Mouse (Mus musculus) MEL (cell line): ENCODE measurements around the gene Lamp5. TPM values are rescaled to one million over a fixed set of nuclear protein-coding genes. Genes with fewer than 3 reads are reported as not detected.

Experiments
- DNase-seq: peaks from one replicate; pipeline ENCODE4 v3.0.0; 2011; ENCODE audit warnings: low read depth, low spot score
- H3K27ac ChIP-seq: 2 replicates; pipeline ENCODE4 v1.5.1; 2012; ENCODE audit warnings: low read depth, mild to moderate bottlenecking, control low read depth, low read length, moderate library complexity; ENCODE audit not compliant: control insufficient read depth
- H3K27me3 ChIP-seq, 2 experiments: fragments of 150-350 bp in 1 of 2; sonication (generic) in 1 of 2; 2 replicates each; pipeline ENCODE4 v1.6.1; 2012; ENCODE audit warnings: low read length in 2 of 2, mild to moderate bottlenecking in 2 of 2, improper control_type of control experiment in 1 of 2, moderate library complexity in 1 of 2; ENCODE audit not compliant: insufficient read depth in 2 of 2, control insufficient read depth in 1 of 2
- H3K36me3 ChIP-seq, 2 experiments: 2 replicates each; pipeline ENCODE4 v1.6.1; 2012 to 2014; ENCODE audit warnings: low read length in 2 of 2, improper control_type of control experiment in 1 of 2, inconsistent platforms in 1 of 2, mild to moderate bottlenecking in 1 of 2; ENCODE audit not compliant: insufficient read depth in 2 of 2, control insufficient read depth in 1 of 2
- H3K4me1 ChIP-seq, 2 experiments: fragments of 150-350 bp in 1 of 2; sonication (generic) in 1 of 2; 2 replicates each; pipeline ENCODE4 v1.6.1; 2012; ENCODE audit warnings: low read length in 2 of 2, improper control_type of control experiment in 1 of 2, mild to moderate bottlenecking in 1 of 2; ENCODE audit not compliant: insufficient read depth in 2 of 2, control insufficient read depth in 1 of 2
- H3K4me3 ChIP-seq, 2 experiments: fragments of 150-350 bp in 1 of 2; sonication (generic) in 1 of 2; 2 replicates each; pipeline ENCODE4 v1.5.1; 2012; ENCODE audit warnings: low read depth in 2 of 2, low read length in 2 of 2, mild to moderate bottlenecking in 2 of 2, moderate library complexity in 2 of 2, control low read depth in 1 of 2, improper control_type of control experiment in 1 of 2; ENCODE audit not compliant: control insufficient read depth in 1 of 2, insufficient read depth in 1 of 2
- H3K79me2 ChIP-seq: 2 replicates; pipeline ENCODE4 v1.6.1; 2012; ENCODE audit warnings: mild to moderate bottlenecking, low read length, moderate library complexity; ENCODE audit not compliant: control insufficient read depth, poor library complexity, insufficient read depth
- H3K9ac ChIP-seq: 2 replicates; pipeline ENCODE4 v1.6.1; 2012; ENCODE audit warnings: low read depth, mild to moderate bottlenecking, control low read depth, low read length, moderate library complexity; ENCODE audit not compliant: control insufficient read depth, poor library complexity, severe bottlenecking
- H3K9me3 ChIP-seq: fragments of 150-350 bp; sonication (generic); replicated peaks from 2 replicates; pipeline ENCODE4 v1.6.1; 2012; ENCODE audit warnings: mild to moderate bottlenecking, low read length, improper control_type of control experiment, moderate library complexity; ENCODE audit not compliant: insufficient read depth
- CHD1 ChIP-seq: IDR thresholded peaks from 2 replicates; pipeline ENCODE4 v1.6.1; 2012; ENCODE audit warnings: low read depth, mild to moderate bottlenecking, inconsistent platforms, low read length, improper control_type of control experiment
- CTCF ChIP-seq, 3 experiments: IDR thresholded peaks in 2 of 3; conservative IDR thresholded peaks in 1 of 3; 2 replicates each; pipeline ENCODE4 v1.5.1; 2011 to 2012; ENCODE audit warnings: low read length in 3 of 3, low read depth in 2 of 3, mild to moderate bottlenecking in 2 of 3, improper control_type of control experiment in 1 of 3, inconsistent platforms in 1 of 3, mixed read lengths in 1 of 3, moderate library complexity in 1 of 3; ENCODE audit not compliant: control insufficient read depth in 1 of 3, insufficient read depth in 1 of 3, poor library complexity in 1 of 3, severe bottlenecking in 1 of 3
- E2F4 ChIP-seq: IDR thresholded peaks from 2 replicates; pipeline ENCODE4 v1.6.1; 2011; ENCODE audit warnings: low read depth, low read length, improper control_type of control experiment, borderline replicate concordance
- EP300 ChIP-seq, 2 experiments: IDR thresholded peaks; 2 replicates each; pipeline ENCODE4 v1.6.1; 2011; ENCODE audit warnings: improper control_type of control experiment in 2 of 2, low read length in 2 of 2, low read depth in 1 of 2, mild to moderate bottlenecking in 1 of 2
- ETS1 ChIP-seq: IDR thresholded peaks from 2 replicates; pipeline ENCODE4 v1.6.1; 2012; ENCODE audit warnings: low read depth, mild to moderate bottlenecking, inconsistent platforms, low read length, improper control_type of control experiment, moderate library complexity
- GABPA ChIP-seq: IDR thresholded peaks from 2 replicates; pipeline ENCODE4 v1.6.1; 2012; ENCODE audit warnings: low read depth, mild to moderate bottlenecking, inconsistent platforms, low read length, improper control_type of control experiment, moderate library complexity
- GATA1 ChIP-seq: IDR thresholded peaks from 2 replicates; pipeline ENCODE4 v1.6.1; 2011; ENCODE audit warnings: low read depth, low read length, improper control_type of control experiment
- HCFC1 ChIP-seq: IDR thresholded peaks from 2 replicates; pipeline ENCODE4 v1.6.1; 2012; ENCODE audit warnings: low read depth, mild to moderate bottlenecking, inconsistent platforms, low read length, improper control_type of control experiment, moderate library complexity
- KAT2A ChIP-seq: conservative IDR thresholded peaks from 2 replicates; pipeline ENCODE4 v1.6.1; 2012; ENCODE audit warnings: low read depth, low read length, improper control_type of control experiment, inconsistent platforms
- MXI1 ChIP-seq: IDR thresholded peaks from 2 replicates; pipeline ENCODE4 v1.6.1; 2011; ENCODE audit warnings: mild to moderate bottlenecking, low read depth, low read length, improper control_type of control experiment
- MYB ChIP-seq: IDR thresholded peaks from 2 replicates; pipeline ENCODE4 v1.6.1; 2011; ENCODE audit warnings: mild to moderate bottlenecking, low read depth, low read length, improper control_type of control experiment
- MYC ChIP-seq: IDR thresholded peaks from 2 replicates; pipeline ENCODE4 v1.6.1; 2011; ENCODE audit warnings: low read depth, mild to moderate bottlenecking, low read length, improper control_type of control experiment, moderate library complexity
- NELFE ChIP-seq: IDR thresholded peaks from 2 replicates; pipeline ENCODE4 v1.6.1; 2011; ENCODE audit warnings: low read depth, low read length, improper control_type of control experiment
- NRF1 ChIP-seq: IDR thresholded peaks from 2 replicates; pipeline ENCODE4 v1.6.1; 2014; ENCODE audit warnings: low read depth, mild to moderate bottlenecking, inconsistent platforms, low read length, improper control_type of control experiment, moderate library complexity; ENCODE audit not compliant: poor library complexity, insufficient read depth, severe bottlenecking
- RCOR1 ChIP-seq: IDR thresholded peaks from 2 replicates; pipeline ENCODE4 v1.6.1; 2012; ENCODE audit warnings: low read depth, mild to moderate bottlenecking, inconsistent platforms, low read length, improper control_type of control experiment
- SIN3A ChIP-seq: IDR thresholded peaks from 2 replicates; pipeline ENCODE4 v1.6.1; 2012; ENCODE audit warnings: low read length, improper control_type of control experiment, inconsistent platforms
- SMC3 ChIP-seq: IDR thresholded peaks from 2 replicates; pipeline ENCODE4 v1.6.1; 2011; ENCODE audit warnings: low read depth, low read length, improper control_type of control experiment
- TAL1 ChIP-seq: IDR thresholded peaks from 2 replicates; pipeline ENCODE4 v1.6.1; 2012; ENCODE audit warnings: mild to moderate bottlenecking, inconsistent platforms, low read length, moderate library complexity, mixed read lengths
- TCF12 ChIP-seq: IDR thresholded peaks from 2 replicates; pipeline ENCODE4 v1.6.1; 2014; ENCODE audit warnings: low read depth, mild to moderate bottlenecking, inconsistent platforms, low read length, improper control_type of control experiment, moderate library complexity
- UBTF ChIP-seq: IDR thresholded peaks from 2 replicates; pipeline ENCODE4 v1.6.1; 2012; ENCODE audit warnings: low read depth, mild to moderate bottlenecking, inconsistent platforms, low read length, improper control_type of control experiment, moderate library complexity, borderline replicate concordance; ENCODE audit not compliant: insufficient read depth
- USF1 ChIP-seq: IDR thresholded peaks from 2 replicates; pipeline ENCODE4 v1.6.1; 2014; ENCODE audit warnings: low read depth, mild to moderate bottlenecking, inconsistent platforms, low read length, improper control_type of control experiment, moderate library complexity
- USF2 ChIP-seq, 2 experiments: IDR thresholded peaks; 2 replicates each; pipeline ENCODE4 v1.6.1; 2011 to 2012; ENCODE audit warnings: improper control_type of control experiment in 2 of 2, low read length in 2 of 2, borderline replicate concordance in 1 of 2, inconsistent platforms in 1 of 2, low read depth in 1 of 2, mild to moderate bottlenecking in 1 of 2; ENCODE audit not compliant: insufficient read depth in 1 of 2
- polyA plus RNA-seq, 2 experiments: library from polyadenylated mRNA; stranded (reverse) in 1 of 2; unstranded in 1 of 2; fragments of >175 nt in 1 of 2; fragments of >200 nt in 1 of 2; gene quantifications; 2 replicates each; pipeline versions ENCODE4 v1.2.1 to v1.2.4; 2012; ENCODE audit warnings: low replicate concordance in 2 of 2, low read depth in 1 of 2; ENCODE audit not compliant: insufficient read length in 2 of 2, insufficient read depth in 1 of 2, missing spikeins in 1 of 2
- total RNA-seq: library from RNA; depleted of rRNA; stranded (reverse); fragments of 300-350 nt; gene quantifications from 2 replicates; pipeline ENCODE4 v1.2.3, GENCODE M21; 2012

The Lamp5 gene
- total and polyA plus RNA-seq, 3 experiments = not detected

- no peaks in the 10 kb centered on the region for H3K27me3 ChIP-seq
- no peaks in the 10 kb centered on the region for H3K9me3 ChIP-seq
- H3K27ac ChIP-seq = no peak overlapping the region
- no peak overlapping the region for H3K4me3 ChIP-seq
- no peaks in the 10 kb centered on the region for H3K79me2 ChIP-seq
- no peak for DNase-seq
- TF ChIP-seq CTCF (IDR thresholded peaks at IDR 0.05 in 2 of 3, conservative IDR thresholded peaks at IDR 0.05 in 1 of 3; ENCODE audit: control insufficient read depth in 1 of 3, insufficient read depth in 1 of 3, low read depth in 2 of 3, low read length in 3 of 3, poor library complexity in 1 of 3, severe bottlenecking in 1 of 3) (no peak), RCOR1 (no peak), SMC3 (no peak), MXI1 (no peak), TCF12 (no peak), GATA1 (no peak), SIN3A (no peak), CHD1 (no peak), E2F4 (no peak), HCFC1 (no peak)
- H3K36me3 ChIP-seq = no peaks in the 10 kb centered on the region
- no peaks in the 10 kb centered on the region for H3K4me1 ChIP-seq
- H3K9ac ChIP-seq = no peak overlapping the region
Observed at GRCm38 (mm10) chr2:136109038-136109363, 57.0 kb downstream of the Lamp5 start.

- Histone ChIP-seq H3K36me3 (no peaks in the 10 kb centered on the region), H3K4me1 (no peaks in the 10 kb centered on the region), H3K79me2 (no peaks in the 10 kb centered on the region)
- TF ChIP-seq TCF12 (no peak), TAL1 (no peak), EP300 (IDR thresholded peaks at IDR 0.05; ENCODE audit: low read depth in 1 of 2, low read length in 2 of 2) (no peak), USF2 (IDR thresholded peaks at IDR 0.05; ENCODE audit: borderline replicate concordance in 1 of 2, insufficient read depth in 1 of 2, low read depth in 1 of 2, low read length in 2 of 2) (no peak), MXI1 (no peak), GABPA (no peak), GATA1 (no peak), SMC3 (no peak), RCOR1 (no peak), MYB (no peak), CTCF (IDR thresholded peaks at IDR 0.05 in 2 of 3, conservative IDR thresholded peaks at IDR 0.05 in 1 of 3; ENCODE audit: control insufficient read depth in 1 of 3, insufficient read depth in 1 of 3, low read depth in 2 of 3, low read length in 3 of 3, poor library complexity in 1 of 3, severe bottlenecking in 1 of 3) (no peak), NELFE (no peak), UBTF (no peak), ETS1 (no peak), MYC (no peak), USF1 (no peak), KAT2A (no peak), SIN3A (no peak), NRF1 (no peak)
- TF ChIP-seq, all 39 proteins: peak for 0
- no peak overlapping the region for H3K9ac ChIP-seq
- no peaks in the 10 kb centered on the region for H3K27me3 ChIP-seq
- no peak for DNase-seq
- no peaks in the 10 kb centered on the region for H3K9me3 ChIP-seq
- no peak overlapping the region for H3K4me3 ChIP-seq
- H3K27ac ChIP-seq = no peak overlapping the region
Observed at GRCm38 (mm10) chr2:136113374-136113773, 61.3 kb downstream of the Lamp5 start.
